Mouse (Mus musculus): ENCODE data around the gene Cntn5.
"Not testable (repeated sequence)": the region's sequence is repeated elsewhere in the genome, so short reads cannot be mapped to it uniquely, and the experiment has no call there.

Gene Cntn5

DNA sequence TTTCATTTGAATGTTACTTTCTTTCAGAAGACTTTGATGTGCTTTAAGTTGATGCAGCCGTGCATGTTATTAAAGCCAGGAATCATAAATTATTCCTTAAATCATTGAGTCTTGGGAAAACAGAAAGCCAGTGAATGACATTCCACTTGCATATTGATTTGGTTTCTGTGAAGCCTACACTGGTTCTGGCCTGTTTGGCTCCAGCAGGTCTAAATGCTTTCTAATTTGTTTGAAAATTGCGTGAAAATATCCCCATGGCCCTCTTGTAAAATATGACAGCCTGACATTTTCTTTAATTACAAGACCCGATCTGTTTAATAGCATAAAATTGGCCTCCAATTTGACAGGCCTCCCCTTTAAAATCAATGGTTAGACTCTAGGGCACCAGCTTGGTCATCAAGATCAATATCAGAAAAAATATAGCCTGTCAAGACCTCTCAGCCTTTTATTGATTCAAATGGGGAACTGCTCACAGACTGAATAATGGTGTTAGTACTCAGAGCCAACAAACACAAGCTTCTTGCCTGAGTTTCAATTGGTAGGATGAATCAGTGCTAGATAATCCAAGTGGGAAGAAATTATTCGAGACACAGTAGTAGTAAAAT lies 247.3 kb downstream of the Cntn5 start:
- no peak for DNase-seq (ENCODE audit: low spot score in 2 of 2)

DNA sequence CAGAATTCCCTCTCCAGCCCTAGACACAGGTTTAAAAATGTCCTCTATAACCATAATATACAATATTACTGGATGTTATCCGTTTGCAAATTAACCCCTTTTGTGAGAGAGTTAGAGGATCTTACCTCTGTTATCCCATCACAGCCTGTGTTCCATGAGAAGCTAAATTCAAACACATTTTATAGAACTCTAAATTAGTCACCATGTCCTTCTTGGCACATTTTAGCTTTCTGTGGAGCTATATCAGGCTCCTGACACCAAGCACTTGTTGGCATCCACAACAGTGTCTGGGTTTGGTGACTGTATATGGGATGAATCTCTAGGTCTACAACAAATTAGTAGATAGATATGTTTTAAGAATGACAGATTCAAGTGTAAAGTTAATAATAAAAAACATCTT lies 253.9 kb downstream of the Cntn5 start:
- no peak for DNase-seq (ENCODE audit: low spot score in 2 of 2)

DNA sequence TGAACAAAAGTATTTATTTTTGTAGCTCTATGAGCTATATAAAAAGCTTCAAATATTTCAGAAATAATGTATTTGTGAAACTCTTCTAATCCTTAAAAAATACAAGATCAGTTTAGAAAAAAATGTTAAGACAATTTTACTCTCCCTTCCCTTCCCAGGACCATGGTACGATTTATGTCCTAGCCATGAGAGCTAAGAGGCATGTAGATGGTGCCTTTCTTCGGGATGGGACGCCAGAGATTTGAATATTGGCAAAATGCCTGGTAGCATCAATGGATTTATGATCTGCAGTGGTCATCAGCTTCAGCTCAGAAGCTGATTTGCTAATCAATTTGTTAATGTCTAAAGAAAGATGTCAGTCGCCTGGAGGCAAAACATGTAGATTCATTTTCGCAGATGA lies 258.6 kb downstream of the Cntn5 start:
- no peak for DNase-seq (ENCODE audit: low spot score in 2 of 2)

DNA sequence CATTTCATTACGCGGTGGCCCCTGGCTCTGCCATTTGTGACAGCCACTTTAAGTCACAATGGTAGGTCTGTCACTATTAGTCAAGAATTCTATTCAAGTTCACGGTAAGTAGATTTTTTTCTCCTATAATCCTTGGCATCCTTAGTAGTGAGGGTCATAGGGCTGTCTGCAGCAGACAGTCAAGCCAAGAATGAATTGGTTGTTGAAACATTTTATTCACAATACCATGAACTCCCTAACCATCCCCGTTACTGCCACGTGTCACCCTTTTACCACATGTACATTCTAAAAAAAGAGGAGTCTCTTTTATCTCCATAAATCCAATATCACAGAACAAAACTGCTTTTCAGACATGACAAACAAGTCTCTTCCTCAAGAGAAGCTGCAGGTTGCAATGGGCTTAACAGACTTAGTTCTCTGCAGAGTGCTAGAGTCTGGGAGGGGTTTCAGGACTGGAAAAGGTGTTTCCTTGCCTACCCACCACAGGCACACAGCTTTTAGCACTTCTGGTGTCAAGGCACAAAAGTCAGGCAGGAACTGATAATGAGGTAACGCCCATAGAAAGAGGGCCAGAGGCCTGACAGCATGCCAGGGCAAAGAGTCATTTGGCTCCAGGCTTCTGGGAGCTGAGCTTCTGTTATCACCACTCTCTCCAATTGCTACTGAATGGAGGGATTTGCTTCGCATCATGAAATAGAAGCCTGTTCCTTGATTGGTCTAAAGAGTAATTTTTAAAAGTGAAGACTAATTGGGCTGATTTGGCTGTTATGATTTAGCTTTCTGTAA lies 259.3 kb downstream of the Cntn5 start:
- DNase-seq (ENCODE audit: low spot score in 2 of 2) = no peak

DNA sequence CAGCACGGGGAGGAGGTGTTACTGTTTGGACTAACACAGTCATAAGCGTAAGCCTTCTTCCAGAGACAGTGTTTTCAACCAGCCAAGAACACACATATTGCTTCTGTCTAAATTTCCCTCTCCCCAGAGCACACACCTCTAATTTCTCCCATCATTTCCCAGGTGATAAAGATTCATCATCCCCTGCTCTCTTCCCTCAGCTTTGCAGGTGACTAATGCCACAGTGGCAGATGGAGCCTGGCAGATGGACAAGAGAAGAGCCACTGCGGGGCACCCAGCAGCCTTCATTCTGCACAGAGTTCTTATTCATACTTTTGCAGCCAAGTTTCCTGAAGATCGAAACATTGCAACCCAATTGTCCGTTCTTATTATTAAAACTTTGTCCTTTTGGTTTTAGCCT lies 286.5 kb downstream of the Cntn5 start:
- no peak for DNase-seq (ENCODE audit: low spot score in 2 of 2)

DNA sequence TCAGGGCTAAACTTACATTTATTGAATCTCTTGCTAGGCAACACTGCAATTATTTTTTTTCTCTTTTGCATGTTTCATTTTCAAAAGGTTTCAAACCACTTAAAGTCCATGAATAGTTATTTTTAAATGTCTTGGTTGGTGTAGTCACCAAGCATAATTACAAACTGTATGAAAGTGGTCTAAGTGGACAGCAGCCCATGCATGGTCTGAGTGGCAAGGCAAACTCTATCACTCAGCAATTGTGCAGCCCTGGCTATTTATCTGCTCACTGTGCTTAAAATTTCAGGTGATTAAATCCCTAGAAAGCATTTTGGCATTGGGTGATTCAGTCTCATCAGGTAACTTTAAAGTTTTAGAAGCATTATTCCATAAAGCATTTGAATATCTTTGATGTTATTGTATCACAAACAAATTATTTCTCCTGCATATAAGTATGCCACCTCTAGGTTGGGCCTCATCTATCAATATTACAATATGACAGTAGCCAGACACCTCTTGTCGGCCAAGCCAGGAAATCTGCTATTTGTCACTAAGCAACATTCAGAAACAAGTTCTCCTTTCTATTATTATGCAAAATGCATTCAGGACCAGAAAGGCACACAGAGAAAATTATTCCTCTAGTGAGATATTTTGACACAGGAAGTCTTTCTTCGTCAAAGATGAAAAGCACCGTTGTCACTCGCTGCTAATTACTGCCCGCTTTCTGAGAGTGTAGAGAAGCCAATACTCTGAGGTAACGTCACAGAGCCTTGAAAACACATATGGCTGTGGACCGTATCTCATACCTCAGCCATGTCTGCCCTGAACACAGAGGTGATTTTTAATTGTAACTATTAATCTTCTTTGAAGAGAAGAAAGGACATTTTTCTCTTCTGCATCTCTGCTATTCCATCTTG lies 329.0 kb downstream of the Cntn5 start:
- no peak for DNase-seq (ENCODE audit: low spot score in 2 of 2)

GRCm38 (mm10) chr9:10569830-10570229 lies 334.7 kb downstream of the Cntn5 start:
- DNase-seq (ENCODE audit: low spot score in 2 of 2) = no peak

DNA sequence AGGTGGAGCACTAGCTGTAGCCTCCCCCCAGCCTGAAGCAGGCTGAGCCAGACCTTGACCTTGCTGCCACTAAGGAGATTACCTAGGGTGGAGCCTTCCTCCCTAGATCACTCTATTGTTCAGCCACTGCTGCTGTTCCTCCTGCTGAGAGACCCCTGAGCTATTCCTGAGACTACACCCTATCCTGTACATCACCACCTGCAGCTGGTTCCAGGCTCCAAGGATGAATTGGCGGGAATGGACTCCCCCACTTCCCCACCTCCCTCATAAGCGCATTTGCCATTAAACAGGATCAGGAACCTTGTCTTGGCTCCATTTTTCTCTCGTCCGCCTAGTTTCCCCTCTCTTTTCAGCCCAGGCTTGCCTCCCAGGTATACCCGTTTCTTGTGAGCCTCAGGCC lies 363.7 kb downstream of the Cntn5 start:
- DNase-seq (ENCODE audit: low spot score in 2 of 2) = not testable (repeated sequence)

GRCm38 (mm10) chr9:10532248-10532647 lies 372.3 kb downstream of the Cntn5 start:
- DNase-seq (ENCODE audit: low spot score in 2 of 2) = no peak

- no peak for DNase-seq (ENCODE audit: low spot score in 2 of 2)
Measured at GRCm38 (mm10) chr9:10531087-10531486, 373.5 kb downstream of the Cntn5 start.

GRCm38 (mm10) chr9:10529528-10529927 lies 375.0 kb downstream of the Cntn5 start:
- no peak for DNase-seq (ENCODE audit: low spot score in 2 of 2)

- DNase-seq (ENCODE audit: low spot score in 2 of 2) = no peak
Measured at GRCm38 (mm10) chr9:10529113-10529512, 375.5 kb downstream of the Cntn5 start.

DNA sequence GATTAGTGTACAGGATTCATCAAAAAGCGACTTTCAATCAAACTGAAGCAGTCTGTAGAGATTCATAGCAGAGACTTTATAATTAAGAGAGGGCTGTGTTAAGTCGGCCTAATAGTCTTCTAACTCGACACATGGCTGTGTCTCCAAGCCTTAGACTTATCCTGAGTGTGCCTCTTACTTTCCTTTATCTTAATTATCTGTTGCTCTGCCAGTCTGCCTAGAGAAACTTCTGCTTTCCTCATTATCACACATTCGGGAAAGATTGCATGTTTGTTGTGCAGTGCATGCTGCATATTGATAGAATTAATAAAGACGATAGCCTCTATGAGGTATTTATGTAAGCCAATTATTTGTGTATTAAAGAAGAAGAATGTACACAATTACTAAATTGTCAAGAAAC lies 375.9 kb downstream of the Cntn5 start:
- DNase-seq (ENCODE audit: low spot score in 2 of 2) = no peak

- no peak for DNase-seq (ENCODE audit: low spot score in 2 of 2)
Measured at GRCm38 (mm10) chr9:10525915-10526667, 378.5 kb downstream of the Cntn5 start.

DNA sequence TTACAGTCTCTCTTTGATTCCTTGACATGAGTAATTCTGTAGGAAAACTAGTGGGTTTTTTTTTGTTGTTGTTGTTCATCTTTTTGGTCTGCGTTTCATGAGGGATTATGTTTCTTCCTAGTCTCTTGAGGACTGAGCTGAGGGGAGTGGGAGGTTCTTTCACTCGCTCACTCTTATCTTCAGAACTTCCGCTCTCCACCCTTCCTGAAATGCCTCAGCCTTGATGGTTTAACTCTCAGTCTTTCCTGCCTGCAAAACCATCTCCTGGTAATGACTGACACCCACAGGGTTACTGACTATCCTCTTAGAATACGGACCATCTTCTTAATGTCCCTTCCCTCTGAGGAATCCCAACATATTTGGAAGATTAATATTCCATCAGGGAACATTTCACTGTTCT lies 382.0 kb downstream of the Cntn5 start:
- no peak for DNase-seq (ENCODE audit: low spot score in 2 of 2)

DNA sequence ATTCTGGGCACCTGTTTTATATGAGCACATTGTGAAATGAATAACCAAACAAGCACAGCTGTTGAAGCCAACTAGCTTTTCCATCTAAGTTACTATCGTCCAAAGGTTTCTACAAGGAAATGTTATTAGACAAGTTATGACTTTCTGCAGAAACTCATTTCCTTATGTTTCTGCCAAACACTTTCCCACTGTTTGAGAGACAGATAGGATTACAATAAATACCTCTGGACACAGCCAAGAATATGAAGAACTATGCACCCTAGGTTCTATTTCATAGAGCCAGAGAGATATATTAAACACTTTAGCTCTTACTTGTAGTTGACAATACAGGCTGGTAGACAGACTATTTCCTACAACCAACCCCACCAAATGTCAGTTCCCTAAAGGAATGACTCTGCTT lies 383.5 kb downstream of the Cntn5 start:
- no peak for DNase-seq (ENCODE audit: low spot score in 2 of 2)

- no peak for DNase-seq (ENCODE audit: low spot score in 2 of 2)
Measured at GRCm38 (mm10) chr9:10492243-10492642, 412.3 kb downstream of the Cntn5 start.

DNA sequence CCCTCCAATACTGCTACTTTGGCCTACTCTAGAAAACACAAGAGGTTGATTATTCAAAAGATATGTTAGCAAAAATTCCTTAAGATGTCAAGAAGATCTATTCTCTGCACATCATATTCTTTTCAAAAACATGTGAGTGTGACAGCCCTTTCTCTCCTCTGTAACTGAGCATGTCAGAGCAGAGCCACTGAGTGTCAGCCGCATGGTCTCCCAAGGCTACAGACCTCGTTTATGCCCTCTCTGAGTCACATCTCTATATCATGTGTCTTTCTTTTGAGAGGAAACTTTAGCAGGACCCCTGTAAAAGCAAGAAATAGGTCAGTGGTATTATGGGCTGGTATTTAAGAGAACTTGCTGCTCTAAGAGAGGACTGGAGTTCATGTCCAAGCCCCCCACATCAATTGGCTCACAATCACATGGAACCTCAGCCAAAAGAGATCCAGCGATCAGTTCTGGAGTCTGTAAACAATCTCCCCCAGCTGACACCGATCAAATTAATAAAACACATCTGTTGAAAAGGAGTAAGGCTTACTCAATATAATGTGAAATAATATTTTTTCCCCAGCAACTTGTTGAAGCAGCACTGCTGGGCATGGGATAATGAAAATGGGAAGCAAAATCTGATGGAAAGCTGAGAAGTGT lies 433.0 kb downstream of the Cntn5 start:
- DNase-seq (ENCODE audit: low spot score in 2 of 2) = no peak

DNA sequence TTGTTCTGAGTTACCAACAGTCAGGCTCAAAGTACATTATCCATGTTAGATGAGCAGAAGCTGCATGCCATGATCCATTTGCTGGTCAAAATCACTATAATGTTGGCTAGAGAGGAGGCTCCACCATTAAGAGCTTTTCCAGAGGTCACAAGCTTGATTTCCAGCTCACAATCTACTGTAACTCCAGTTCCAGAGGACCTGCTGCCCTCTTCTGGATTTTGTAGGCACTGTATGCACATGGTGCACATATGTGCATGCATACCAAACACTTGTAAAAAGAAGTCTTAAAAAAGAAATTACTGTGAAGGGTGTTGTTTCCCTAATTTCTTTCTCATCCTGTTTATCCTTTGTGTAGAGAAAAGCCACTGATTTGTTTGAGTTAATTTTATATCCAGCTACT lies 439.8 kb downstream of the Cntn5 start:
- no peak for DNase-seq (ENCODE audit: low spot score in 2 of 2)

- DNase-seq (ENCODE audit: low spot score in 2 of 2) = no peak
Measured at GRCm38 (mm10) chr9:10457900-10458299, 446.7 kb downstream of the Cntn5 start.

DNA sequence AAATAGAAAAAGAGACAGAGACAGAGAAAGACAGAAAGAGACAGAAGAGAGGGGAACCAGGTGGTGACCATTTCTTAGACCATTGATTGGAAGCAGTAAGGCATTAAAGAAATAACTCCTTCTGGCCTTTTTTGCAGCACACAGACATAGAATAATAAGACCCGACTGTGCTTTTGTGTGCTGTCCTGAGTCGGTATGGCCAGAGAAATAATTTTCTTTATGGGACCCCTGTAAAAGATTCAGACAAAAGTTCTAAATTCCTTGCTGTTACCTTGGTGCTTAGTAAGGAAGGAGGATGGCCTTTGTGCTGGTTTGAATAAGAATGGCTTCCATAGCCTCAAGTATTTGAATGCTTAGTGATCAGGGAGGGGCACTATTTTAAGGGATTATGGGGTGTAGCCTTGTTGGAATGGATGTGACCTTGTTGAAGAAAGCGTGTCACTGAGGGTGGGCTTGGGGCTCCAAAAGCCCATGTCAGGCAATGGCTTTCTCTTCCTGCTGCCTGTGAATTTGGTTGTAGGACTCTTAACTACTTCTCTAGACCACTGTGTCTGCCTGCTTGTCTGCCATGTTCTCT lies 455.5 kb downstream of the Cntn5 start:
- DNase-seq (ENCODE audit: low spot score in 2 of 2) = no peak

Data from spleen, postnatal 14 days (tissue).